In genomic region chr2:170237959-170238358, GRCm38 (mm10) we compare ENCODE assay signal across 8 mouse cellular contexts.
DNase-seq lines count a peak whose midpoint lies in the region; ATAC-seq and TF ChIP-seq lines count a peak whose summit lies in the region.
"Had no signal": no experiment of that assay in that cellular context is flagged by ENCODE, and none has a peak within 500 bp of the region (broad histone marks: within the 10 kb centered on the region; RNA-seq: fewer than 3 reads in every experiment).

No protein-coding gene starts in this region.

- no peaks in the 10 kb centered on the region for H3K36me3 ChIP-seq in G1E (replicated peaks)
- H3K36me3 ChIP-seq in small intestine, adult 2 months (ENCODE audit: control insufficient read depth, insufficient read depth, low read length) = no peaks in the 10 kb centered on the region
- H3K36me3 ChIP-seq: heart, embryonic 13.5 days had no signal

- no peak for TF ChIP-seq POLR2A in bone marrow macrophage, adult 2 months (IDR thresholded peaks at IDR 0.05; ENCODE audit: borderline replicate concordance, low read depth, low read length)
- TF ChIP-seq POLR2A in small intestine, adult 2 months (IDR thresholded peaks at IDR 0.05; ENCODE audit: low read depth, low read length) = no peak

- 83% methylated on average over 1 of the region's 1 CpGs for WGBS in small intestine, adult 2 months

- H3K27ac ChIP-seq in layer of hippocampus, adult 2 months = no peak overlapping the region
- H3K27ac ChIP-seq in bone marrow macrophage, adult 2 months (ENCODE audit: insufficient read depth, low read depth, low read length) = no peak overlapping the region
- no peak overlapping the region for H3K27ac ChIP-seq in small intestine, adult 2 months (ENCODE audit: insufficient read depth, low read depth, low read length)
- H3K27ac ChIP-seq: heart, embryonic 13.5 days had no signal

- peak; percentile 65 for ATAC-seq in G1E (ENCODE audit: extremely low read depth, insufficient number of reproducible peaks, low FRiP score, poor library complexity, severe bottlenecking)

- H3K9me3 ChIP-seq in G1E (replicated peaks) = no peaks in the 10 kb centered on the region
- H3K9me3 ChIP-seq: heart, embryonic 13.5 days had no signal

- peaks cover 4% of the 10 kb centered on the region; the same call in 1 of the 2 replicates for H3K27me3 ChIP-seq in G1E (ENCODE audit: insufficient read depth, low read length)
- no peaks in the 10 kb centered on the region for H3K27me3 ChIP-seq in small intestine, adult 2 months (ENCODE audit: control insufficient read depth, insufficient read depth, low read length)
- H3K27me3 ChIP-seq: heart, embryonic 13.5 days had no signal

- H3K4me3 ChIP-seq in layer of hippocampus, adult 2 months = no peak overlapping the region
- no peak overlapping the region for H3K4me3 ChIP-seq in G1E (ENCODE audit: low read depth, low read length)
- H3K4me3 ChIP-seq in bone marrow macrophage, adult 2 months (ENCODE audit: insufficient read depth, low read length) = no peak overlapping the region
- no peak overlapping the region for H3K4me3 ChIP-seq in small intestine, adult 2 months (ENCODE audit: low read depth, low read length)
- H3K4me3 ChIP-seq: heart, embryonic 13.5 days had no signal

- peak; percentile 56 for TF ChIP-seq CTCF in layer of hippocampus, adult 2 months (conservative IDR thresholded peaks at IDR 0.05)
- TF ChIP-seq CTCF in G1E (IDR thresholded peaks at IDR 0.05; ENCODE audit: low read depth, low read length) = peak; percentile 24; the same call in 1 of the 2 replicates
- TF ChIP-seq CTCF in bone marrow macrophage, adult 2 months (IDR thresholded peaks at IDR 0.05; ENCODE audit: low read depth, low read length) = 0 out of 2 replicates have a peak, but pooled peaks have one; percentile 11
- peak; percentile 34; the same call in 1 of the 2 replicates for TF ChIP-seq CTCF in small intestine, adult 2 months (IDR thresholded peaks at IDR 0.05; ENCODE audit: extremely low read depth, insufficient read length, insufficient replicate concordance, low read depth, low read length)

- H3K4me1 ChIP-seq in G1E (ENCODE audit: insufficient read depth, low read depth, low read length) = peaks cover 17% of the 10 kb centered on the region
- H3K4me1 ChIP-seq in bone marrow macrophage, adult 2 months (ENCODE audit: control insufficient read depth, insufficient read depth, low read length) = peaks cover 24% of the 10 kb centered on the region
- H3K4me1 ChIP-seq in small intestine, adult 2 months (ENCODE audit: control insufficient read depth, insufficient read depth, insufficient read length, low read length) = peaks cover 2% of the 10 kb centered on the region
- H3K4me1 ChIP-seq: heart, embryonic 13.5 days had no signal

- DNase-seq in layer of hippocampus, adult 2 months (ENCODE audit: low spot score in 2 of 2) = no peak
- DNase-seq in layer of hippocampus, postnatal 36 days = no peak
- DNase-seq in G1E (ENCODE audit: low spot score) = no peak
- no peak for DNase-seq in heart, adult 11 months
- DNase-seq in cerebellum, adult 18-20 months = no peak
